Mouse (Mus musculus) urinary bladder, postnatal 25 days (tissue): ENCODE data around the gene Zdhhc7.

Source experiments
- DNase-seq: peaks from one replicate; pipeline ENCODE4 v3.0.0; 2022; ENCODE audit warnings: low spot score

Gene Zdhhc7

DNA sequence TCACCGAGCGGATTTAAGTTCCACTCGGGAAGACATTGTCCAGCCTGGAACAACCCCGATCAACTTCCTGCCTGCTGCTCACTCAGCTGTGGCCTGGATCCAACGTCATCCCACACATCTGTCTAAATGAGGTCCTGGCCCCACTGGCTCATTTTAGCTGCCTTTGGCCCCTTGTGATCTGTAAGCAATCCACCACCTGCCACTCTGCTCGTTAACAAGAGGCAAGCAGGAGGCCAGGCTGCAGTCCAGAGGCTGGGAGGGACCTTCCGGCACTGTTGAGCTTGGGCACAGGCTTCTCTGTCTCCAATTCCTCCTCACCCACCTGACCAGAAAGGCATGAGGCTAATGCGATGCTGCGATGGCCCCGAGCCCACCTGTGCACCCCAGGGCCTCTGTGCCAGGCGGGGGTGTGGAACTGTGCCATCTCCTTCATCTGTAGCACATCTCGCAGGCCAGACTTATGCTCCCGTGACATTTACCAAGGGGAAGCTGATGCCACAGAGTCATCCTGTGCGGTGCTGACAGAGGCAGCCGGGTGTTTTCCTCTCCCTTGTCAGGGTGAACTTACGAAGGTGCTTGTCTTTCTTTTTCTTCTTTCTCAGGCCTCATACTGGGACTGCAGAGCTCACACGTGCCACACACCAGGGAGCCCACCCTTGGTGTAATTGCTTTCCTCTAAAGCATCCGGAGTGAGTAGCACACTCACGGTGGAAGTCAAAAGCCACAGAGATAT is 33.2 kb downstream of the Zdhhc7 start:
- DNase-seq = no peak

DNA sequence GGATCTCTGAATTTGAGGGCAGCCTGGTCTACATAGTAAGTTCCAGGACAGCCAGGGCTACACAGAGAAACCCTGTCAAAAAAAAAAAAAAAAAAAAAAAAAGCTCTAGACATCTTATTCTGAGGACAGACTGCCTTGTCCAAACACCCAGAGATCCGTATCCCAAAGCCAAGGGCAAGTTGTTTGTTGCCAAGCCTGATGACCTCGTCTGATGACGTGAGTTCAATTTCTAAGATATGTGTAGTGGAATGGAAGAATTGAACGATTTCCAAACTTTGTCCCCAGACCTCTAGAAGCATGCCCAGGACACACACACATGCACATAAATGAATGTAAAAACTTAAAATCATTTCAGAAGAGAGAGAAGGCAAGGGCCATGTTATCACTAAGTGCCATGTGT is 35.1 kb downstream of the Zdhhc7 start:
- no peak for DNase-seq

DNA sequence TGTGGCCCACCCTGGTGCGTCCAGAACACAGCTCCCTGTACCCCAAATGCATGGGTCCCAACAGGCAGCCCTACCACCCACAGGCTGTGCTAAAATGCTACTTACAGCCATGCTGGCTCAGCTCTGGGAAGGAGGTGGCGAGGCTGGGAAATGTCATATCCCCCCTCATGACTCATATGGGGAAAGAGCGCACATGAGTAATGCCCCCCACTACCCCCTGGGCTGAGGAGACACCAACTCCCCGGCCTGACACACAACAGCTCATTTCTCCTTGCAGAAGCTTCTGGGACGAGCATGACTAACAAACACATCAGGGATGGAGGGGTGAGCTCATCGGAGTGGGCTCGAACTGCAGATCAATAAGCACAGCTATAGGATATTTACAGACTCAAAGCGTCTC is 35.7 kb downstream of the Zdhhc7 start:
- DNase-seq = no peak

DNA sequence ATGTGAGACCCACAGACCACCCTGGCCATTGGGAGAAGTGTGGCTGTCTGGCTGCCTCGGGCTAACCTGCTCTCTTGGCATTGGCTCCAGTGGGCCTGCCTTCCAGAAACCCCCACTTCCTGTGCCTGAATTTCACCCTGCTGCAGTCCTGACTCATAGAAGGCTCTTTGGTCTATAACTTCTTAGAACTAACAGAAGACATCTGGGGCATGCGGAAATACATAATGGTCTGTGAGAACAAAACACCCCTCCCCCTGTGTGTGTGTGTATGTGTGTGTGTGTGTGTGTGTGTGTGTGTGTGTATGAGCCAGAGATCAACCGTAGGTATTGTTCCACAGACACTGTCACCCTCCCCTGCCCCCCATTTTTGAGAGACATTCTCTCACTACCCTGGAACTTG is 38.0 kb downstream of the Zdhhc7 start:
- DNase-seq = no peak

DNA sequence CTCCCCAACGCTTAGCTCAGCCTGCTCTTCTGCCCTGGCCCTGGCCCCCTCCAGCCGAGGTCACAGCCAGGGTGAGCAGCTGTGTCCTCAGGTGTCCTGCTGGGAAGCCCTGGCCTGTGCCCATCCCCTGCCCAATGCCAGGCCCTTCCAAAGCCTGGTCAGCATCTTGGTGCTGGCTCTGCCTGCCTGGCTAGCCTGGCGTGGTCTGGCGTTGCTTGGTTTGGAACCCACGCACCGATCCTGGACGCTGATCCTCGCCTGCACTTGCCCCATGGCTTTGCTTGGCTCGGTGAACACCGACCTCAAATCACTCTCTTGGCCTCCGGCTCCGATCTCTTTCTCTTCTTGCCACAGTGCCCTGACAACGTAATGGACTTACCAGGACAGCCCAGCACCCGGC is 38.5 kb downstream of the Zdhhc7 start:
- no peak for DNase-seq

DNA sequence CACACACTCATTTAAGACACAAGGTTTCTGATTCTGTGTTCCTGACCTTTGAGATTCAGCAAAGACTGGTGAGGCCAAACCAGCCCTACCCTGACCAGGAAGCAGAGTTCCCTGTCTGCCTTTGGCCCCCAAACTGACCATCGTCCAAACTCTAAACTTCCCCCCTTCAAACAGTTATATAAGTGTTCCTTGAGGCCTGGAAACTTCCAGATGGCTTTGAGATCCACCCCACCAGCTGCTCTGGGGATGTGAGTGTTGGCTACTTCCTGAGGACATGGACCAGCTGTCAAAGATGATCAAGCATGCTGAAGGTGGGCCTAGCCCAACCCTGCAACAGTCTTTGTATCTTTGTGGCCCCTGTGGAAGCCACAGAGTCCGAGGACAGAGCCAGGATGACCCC is 44.2 kb downstream of the Zdhhc7 start:
- DNase-seq = no peak

DNA sequence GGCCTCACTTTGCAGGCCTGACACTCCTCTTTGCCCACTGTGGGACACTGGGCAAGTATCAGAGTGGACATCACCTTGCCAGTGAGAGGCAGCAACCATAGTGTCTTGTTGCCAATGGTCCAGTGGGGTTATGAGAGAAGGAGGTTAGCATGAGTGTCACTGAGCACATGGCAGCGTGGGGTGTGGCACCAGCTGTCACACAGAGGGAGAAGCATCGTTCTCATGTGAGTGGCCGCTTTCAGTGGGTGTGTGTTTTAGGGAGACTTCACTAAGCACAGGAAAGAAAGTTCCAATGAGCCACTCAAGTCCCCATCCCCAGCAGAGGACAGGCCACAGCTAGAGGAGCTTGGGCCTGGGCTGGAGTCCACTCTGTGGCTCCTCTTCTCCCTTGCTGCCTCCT is 46.4 kb downstream of the Zdhhc7 start:
- no peak for DNase-seq

DNA sequence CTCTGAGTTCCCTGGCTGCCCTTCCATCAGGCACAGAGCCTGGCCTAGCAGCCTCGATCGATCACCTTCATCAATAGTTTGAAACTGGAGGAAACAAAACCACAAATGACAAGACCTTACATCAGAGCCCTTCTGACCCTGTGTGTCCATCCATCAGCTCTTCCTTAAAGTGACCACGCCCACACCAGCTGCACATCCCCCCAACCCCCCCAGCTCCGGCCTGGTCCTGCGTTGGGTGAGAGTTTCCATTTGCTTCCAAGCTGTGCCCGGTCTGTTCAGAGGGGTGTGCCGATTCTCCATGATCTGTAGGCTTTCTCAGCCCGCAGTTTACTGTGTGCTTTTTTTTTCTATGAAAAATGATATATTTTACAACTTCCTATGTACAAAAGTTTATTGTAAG is 49.0 kb downstream of the Zdhhc7 start:
- no peak for DNase-seq

DNA sequence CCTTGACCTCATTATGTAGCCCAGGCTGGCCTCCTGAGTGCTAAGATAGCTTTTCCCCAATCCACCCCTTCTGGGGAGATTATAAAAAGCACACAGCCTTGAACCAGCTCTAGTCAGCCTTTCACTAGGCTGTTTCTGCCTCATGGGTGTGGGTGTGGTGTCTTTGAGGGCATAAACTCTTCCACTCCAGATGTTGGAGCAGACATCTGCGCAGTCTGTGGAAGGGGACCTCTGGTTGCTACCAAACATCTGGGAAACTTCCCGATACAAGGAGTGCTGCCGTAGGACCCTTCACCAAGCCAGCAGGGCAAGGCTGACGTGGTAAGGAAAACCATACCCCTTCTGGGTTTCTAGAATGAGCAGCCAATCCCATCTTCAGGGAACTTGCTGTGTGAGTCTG is 49.4 kb downstream of the Zdhhc7 start:
- no peak for DNase-seq

DNA sequence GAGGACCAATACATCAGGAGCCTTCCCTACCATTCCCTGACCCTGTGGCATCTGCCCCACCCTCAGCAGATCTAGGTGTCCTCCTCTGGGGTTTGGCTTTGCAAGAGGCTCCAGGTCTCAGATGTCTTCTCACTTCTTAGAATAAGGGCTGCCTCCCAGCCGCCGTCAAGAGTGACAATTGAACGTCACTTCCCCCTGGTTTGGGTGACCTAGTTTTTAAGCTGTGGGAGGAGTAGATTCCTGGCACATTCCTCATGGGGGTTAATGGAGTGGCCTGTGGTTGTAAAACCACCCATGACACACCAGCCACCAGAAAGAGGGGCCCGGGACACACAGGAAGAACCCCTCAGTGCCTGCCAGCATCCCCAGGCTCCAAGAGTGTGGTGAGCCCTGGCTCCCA is 50.3 kb downstream of the Zdhhc7 start:
- DNase-seq = no peak

DNA sequence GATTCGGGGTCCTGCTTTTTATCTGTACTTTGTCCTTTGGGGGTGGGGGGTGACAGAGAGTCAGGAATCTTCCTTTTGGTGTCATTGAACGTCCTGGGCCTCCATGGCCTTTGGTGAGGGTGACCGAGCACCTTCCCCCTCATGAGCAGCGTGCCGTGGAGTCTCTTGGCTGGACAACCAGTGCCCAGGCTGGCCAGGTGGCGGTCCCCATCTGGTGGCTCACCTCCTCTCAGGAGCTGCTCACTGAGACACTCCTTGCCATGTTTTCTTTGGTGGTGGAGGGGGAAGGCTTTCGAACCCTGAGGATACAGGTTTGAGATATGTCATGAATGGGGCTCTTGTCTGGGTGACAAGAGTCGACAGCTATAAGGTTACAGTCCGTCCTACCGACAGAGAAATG is 50.9 kb downstream of the Zdhhc7 start:
- DNase-seq = no peak

DNA sequence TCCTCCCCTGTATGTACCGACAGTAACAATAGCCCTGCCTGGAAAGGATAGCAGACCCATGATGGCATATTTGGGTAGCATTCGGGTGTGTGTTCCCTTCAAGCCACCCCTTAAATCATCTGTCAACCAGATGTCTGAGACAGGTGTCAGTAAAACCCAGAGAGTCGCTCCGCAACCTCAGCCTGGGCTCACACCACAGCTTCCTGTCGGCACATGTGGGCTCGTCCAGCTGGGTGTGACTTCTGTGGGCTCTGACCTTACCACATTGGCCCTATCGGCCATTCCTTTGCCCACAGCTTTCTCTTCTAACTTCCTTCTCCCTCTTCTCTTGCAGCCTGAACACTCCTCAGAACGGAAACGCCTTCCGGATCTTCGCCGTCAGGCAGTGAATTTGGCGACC is 51.3 kb downstream of the Zdhhc7 start:
- no peak for DNase-seq

DNA sequence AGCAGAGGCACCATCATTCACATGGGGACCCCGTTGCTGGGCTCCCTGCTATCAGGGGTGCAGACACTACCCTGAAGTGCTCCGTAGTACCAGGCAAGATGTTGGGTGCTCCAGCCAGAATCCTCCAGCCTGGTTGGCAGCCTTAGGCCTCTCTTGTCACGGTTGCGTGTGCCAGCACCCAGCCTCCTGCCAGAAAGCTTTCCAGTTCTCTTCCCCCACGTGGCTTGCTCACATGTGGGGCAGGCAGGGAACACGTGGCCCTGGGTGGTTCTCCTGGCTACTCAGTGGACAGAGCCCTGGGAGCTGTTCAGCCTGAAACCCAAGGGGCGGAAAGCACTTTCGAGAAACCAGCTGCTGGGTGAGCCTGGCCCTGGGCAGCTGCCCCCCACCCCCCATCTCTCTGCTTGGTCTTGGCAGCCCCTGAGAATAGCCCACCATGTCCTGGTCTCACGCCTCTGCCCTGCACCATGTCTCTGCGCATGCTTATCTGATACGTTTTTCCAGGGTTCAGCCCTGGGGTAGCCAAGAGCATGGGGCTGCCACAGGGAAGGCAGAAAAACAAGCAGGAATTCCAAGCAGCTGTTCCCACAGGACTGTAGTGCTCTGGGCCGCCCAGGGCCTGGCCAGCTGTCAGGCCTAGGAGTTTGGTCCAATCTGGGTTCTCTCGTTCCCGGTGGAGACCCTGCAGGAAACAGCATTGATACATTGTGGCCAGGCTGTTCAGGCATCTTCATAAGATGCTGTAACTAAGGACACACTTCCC is 54.8 kb downstream of the Zdhhc7 start:
- DNase-seq = peak; percentile 67

DNA sequence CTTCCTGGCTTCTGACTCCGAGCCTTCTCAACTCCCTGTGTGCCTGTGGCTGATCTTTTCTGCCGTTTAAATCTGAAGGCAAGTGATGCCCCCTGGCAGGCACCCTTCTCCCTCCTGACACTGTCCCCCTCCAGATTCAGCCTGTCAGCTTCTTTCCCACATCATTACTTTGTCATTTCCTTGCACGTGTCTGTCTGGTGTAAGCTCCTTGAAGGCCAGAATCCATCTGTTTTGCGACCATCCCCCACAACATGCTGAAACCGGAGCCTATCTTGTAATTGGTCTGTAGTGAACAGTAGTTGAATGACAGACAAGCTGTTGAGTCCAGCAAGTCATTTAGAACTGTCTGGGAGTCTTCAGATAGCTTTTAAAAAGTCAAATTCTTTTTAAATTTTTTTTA is 55.8 kb downstream of the Zdhhc7 start:
- DNase-seq = no peak

DNA sequence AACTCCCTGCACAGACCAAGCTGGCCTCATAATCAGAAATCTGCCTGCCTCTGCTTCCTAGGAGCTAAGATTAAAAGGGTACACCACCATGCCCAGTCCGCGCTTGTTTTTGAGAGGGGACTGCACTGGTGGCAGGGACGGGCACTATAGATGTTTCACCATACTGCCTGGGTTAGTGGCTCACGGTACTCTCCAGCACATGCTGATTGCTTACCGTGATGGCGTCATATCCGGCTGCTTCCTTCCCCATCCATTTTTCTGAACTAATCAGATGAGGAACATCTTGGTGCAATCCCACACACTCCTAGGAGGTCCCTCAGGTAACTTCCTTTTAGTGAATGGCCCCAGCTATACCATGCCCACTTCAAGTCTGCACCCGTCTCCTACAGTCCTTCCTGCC is 56.4 kb downstream of the Zdhhc7 start:
- DNase-seq = no peak

DNA sequence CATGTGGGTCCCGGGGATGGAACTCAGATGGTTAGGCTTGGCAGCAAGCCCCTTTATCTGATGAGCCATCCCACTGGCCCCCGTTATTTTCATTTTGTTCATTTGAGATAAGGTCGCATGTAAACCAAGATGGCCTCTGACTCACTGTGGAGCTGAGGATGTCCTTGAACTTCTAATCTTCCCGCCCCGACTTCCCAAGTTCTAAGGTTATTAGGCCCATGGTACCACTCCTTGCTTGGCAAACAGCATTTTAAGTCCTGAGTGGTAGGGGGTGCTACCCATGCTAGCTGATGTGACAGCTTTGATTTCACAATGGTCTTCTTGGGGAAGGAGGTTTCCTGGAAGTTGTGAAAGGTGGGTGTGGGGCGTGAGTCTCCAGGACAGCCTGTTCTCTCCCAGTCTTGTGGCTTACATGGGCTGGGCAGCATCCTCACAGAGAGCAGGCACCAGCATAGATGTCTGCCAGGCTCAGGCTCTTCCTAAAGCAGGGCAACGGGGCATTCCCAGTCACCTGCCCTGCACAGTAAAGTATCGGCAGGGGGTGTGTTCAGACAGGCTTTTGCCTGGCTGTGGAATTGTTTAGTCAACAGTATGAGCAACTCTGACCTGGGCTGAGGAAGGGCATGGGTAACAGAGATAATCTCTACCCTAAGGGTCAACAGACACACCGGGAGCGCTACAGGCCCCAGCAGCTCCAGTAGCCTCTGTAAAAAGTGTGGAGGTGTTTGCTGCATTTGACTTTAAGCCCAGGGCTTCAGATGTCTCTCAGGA is 58.6 kb downstream of the Zdhhc7 start:
- no peak for DNase-seq

DNA sequence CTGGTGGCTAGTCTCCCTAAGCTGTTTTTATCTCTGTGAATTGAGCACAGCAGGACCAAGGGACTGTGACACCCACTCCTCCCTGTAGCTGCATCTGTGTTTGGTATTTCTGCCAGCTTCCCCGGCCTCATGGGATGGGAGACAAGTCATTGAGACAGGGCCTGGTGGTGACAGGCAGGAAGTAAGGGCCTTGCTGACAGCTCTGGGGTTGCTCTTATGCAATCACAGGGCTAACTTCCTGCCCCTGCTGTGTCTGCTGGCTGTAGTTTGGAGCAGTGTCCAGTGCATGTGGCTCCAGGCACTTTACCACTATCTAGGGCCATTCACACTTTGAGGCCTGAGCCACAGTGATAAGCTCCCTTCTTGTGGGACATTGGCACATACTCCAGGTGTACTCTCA is 60.4 kb downstream of the Zdhhc7 start:
- DNase-seq = no peak

DNA sequence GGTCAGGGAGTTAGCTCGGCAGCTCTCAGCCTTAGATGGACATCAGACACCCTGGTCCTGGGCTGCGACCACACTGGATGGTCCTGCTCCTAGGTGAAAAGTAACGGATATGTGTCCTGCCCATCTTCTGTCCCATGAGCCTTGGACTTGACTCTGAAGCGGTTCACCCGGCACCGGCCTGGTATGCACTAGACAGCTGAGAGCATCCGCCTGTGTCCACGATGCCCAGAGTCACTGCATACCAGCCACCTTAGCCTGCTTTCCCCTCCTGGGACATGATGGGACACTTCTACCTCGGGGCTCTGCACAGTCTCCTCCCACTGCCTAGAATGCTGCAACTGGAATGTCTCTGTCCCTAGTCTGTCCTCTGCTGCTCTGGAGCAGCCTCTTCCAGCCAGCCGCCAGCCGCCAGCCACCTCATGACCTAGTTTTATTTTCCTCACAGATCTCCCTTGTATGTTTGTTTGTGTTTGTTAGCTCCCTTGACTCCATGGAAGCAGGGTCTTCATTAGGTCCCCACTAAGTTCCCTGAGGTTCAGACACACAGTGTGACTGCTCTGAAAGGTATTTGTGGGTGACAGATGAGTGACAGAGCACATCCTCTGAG is 61.9 kb downstream of the Zdhhc7 start:
- no peak for DNase-seq

DNA sequence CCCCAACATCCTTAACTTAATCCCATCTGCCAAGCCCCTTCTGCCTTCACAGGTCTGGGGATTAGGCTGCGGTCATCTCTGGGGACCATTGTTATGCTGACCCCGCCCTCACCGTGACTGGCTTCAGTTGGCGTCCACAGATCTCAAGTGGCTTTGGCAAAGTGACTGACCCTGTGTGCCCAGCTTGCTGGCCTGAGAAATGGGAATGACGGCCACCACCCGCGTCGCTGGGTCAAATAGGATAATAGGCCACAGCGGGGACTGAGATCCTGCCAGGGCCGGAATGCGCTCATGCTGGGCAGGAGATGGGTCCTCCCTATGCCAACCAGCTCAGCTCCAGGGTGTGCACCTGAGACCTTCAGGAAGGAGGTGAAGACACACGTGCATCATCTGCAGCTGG is 62.5 kb downstream of the Zdhhc7 start:
- no peak for DNase-seq

DNA sequence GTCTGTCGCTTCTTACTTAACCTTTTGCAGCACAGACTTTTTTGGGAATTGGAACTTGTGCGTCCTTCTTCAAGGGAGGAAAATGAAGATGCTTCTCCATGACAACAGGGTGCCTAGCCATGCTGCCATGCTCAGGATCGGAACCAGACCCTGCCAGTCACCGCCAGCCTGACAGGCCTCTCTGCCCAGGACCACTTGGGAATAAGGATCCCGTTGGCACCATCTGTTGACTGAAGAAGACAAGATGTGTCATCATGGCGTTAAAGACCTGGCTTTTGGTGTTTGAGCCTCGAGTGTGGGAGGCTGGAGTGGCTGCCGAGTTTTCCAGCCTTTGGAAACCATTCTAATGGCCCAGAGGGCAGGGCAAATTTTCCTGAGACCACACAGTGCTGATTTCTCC is 63.7 kb downstream of the Zdhhc7 start:
- DNase-seq = no peak

DNA sequence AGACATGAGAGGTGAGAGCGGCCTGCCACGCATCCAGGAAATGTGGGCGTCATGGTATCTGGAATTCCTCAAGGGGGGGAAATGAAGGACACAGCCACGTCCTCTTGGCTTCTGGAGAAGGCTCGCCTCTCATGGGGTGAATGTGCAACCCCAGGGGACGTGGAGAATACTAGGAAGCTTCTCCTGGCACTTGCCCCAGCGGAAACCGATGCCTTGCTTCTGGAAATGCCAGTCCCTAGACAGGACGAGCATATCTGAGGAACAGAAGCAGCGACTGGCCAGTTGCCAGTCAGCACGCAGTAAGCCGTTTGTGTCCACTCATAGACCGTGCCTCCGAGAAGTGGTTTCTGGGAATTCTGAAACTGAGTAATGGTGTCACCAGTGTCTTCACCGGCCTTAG is 64.1 kb downstream of the Zdhhc7 start:
- no peak for DNase-seq

DNA sequence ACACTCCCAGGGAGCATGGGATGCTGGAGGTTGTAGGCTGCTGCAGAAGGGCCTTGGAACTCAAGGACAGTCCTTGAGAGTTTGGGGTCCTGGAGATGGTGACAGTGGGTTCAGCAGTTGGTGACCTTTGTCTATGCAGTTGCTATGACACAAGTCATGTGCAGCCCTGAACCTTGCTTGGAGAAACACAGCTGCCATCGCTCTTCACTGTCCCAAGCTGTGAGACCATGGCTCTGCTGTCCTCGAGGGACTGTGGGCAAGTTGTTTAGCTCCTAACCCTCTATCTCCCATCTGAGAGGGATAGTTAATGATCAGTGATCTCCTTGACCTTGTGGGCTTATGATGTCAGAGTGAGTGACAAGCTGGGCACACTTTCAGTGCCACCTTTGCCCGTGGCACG is 64.7 kb downstream of the Zdhhc7 start:
- DNase-seq = no peak

DNA sequence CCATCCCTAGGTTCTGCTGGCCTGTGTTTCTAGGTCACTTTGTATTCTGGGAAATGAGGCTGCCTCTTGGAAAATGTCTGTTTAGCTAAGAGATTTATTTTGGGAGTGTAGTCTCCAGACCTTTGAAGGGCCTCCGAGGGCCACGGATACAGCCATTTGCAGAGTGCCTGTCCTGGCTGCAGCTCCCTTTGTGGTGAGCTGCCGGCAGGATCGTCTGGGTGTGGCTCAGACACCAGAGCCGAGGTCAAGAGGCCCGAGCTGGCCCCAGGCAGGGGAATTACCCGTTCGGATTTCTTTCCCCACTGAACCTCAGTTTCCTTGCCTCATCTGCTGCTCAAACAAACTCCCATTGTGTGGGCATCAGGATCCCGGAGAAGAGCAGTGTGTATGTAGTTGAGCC is 65.2 kb downstream of the Zdhhc7 start:
- DNase-seq = no peak
